Comparison of ENCODE assay signal across 8 mouse cellular contexts in the genomic region with DNA sequence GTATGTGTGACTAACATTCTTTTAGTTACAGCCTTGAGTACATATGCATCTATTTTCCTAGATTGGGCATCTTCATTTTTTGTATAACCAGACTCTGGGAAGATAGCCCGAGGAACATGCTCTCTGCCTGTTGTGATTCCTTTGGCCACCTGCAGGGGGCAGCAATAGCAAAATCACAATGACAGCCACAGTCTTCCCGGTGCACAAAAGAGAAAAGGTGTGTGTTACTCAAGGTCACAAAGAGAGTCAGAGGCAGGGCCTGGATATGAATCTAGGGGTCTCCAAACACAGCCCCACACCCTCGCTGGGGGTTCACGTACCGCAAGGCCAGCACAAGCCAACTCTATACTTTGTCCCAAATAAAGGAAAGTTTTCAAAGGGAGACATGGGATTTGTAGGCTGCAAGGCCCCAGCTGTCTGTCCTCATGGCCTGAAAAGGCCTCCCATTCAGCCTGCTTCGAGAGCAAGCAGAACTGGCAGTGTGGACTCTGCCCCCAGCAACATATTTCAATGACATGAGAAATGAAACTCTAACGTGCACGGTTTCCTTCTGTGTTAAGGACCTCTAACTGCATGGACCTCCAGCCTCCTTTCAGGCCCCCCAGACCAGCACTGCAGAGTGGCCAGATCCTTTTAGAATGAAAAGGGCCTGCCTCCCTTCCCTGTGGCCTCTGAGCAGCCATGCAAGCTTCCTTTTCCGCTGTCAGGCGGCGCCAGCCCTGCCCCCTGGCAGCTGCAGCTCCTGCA. TPM values are rescaled to one million over a fixed set of nuclear protein-coding genes. Genes with fewer than 3 reads are reported as not detected.
DNase-seq lines count a peak whose midpoint lies in the region; ATAC-seq and TF ChIP-seq lines count a peak whose summit lies in the region.

No protein-coding gene starts in this region.

- ATAC-seq in hindbrain, embryonic 13.5 days (ENCODE audit: low FRiP score): peak; percentile 53; the same call in 1 of the 2 replicates
- ATAC-seq in midbrain, embryonic 15.5 days (replicated peaks): peak; percentile 58

- no peak overlapping the region for H3K4me3 ChIP-seq in heart, adult 2 months
- H3K4me3 ChIP-seq in bone marrow macrophage, adult 2 months (ENCODE audit: insufficient read depth, low read length): no peak overlapping the region
- H3K4me3 ChIP-seq in forebrain, embryonic 10.5 days: no peak overlapping the region
- H3K4me3 ChIP-seq in hindbrain, embryonic 13.5 days: no peak overlapping the region
- H3K4me3 ChIP-seq in midbrain, embryonic 15.5 days: no peak overlapping the region

- DNase-seq in heart, adult 2 months: peak; percentile 32 to 63
- no peak for DNase-seq in heart, adult 11 months
- DNase-seq in forebrain, embryonic 10.5 days (ENCODE audit: extremely low spot score, low spot score): peak; percentile 63
- DNase-seq in left cerebral cortex, postnatal 36 days (ENCODE audit: low spot score in 2 of 2): peak; percentile 32 to 43
- peak; percentile 31 to 37 for DNase-seq in spleen, postnatal 14 days (ENCODE audit: low spot score in 2 of 2)

- peak; percentile 94 for TF ChIP-seq CTCF in heart, adult 2 months (IDR thresholded peaks at IDR 0.05)
- TF ChIP-seq CTCF in bone marrow macrophage, adult 2 months (IDR thresholded peaks at IDR 0.05; ENCODE audit: low read depth, low read length): peak; percentile 95

- no peak overlapping the region for H3K9ac ChIP-seq in heart, adult 2 months (ENCODE audit: low read depth, low read length)
- H3K9ac ChIP-seq in hindbrain, embryonic 13.5 days: peak overlapping the region; percentile 55; the same call in 1 of the 2 replicates
- no peak overlapping the region for H3K9ac ChIP-seq in midbrain, embryonic 15.5 days

- H3K4me1 ChIP-seq in heart, adult 2 months (ENCODE audit: control insufficient read depth, insufficient read depth, low read length): no peaks in the 10 kb centered on the region
- peaks cover under 1% of the 10 kb centered on the region; the same call in 1 of the 2 replicates for H3K4me1 ChIP-seq in bone marrow macrophage, adult 2 months (ENCODE audit: control insufficient read depth, insufficient read depth, low read length)
- peaks cover 48% of the 10 kb centered on the region for H3K4me1 ChIP-seq in forebrain, embryonic 10.5 days
- peaks cover 32% of the 10 kb centered on the region for H3K4me1 ChIP-seq in hindbrain, embryonic 13.5 days (replicated peaks)
- H3K4me1 ChIP-seq in midbrain, embryonic 15.5 days: peaks cover 6% of the 10 kb centered on the region

- intact Hi-C loops in heart, adult 2 months (cut with DNase I): no loop called here
- intact Hi-C loops in left cerebral cortex, postnatal 36 days (cut with DNase I): no loop called here

- no peaks in the 10 kb centered on the region for H3K9me3 ChIP-seq in forebrain, embryonic 10.5 days
- no peaks in the 10 kb centered on the region for H3K9me3 ChIP-seq in hindbrain, embryonic 13.5 days
- H3K9me3 ChIP-seq in midbrain, embryonic 15.5 days: no peaks in the 10 kb centered on the region

- no peaks in the 10 kb centered on the region for H3K36me3 ChIP-seq in heart, adult 2 months (ENCODE audit: control insufficient read depth, insufficient read depth, low read length)
- no peaks in the 10 kb centered on the region; the same call in 1 of the 2 replicates for H3K36me3 ChIP-seq in forebrain, embryonic 10.5 days (replicated peaks)
- no peaks in the 10 kb centered on the region for H3K36me3 ChIP-seq in hindbrain, embryonic 13.5 days
- H3K36me3 ChIP-seq in midbrain, embryonic 15.5 days (replicated peaks): no peaks in the 10 kb centered on the region

- 52% methylated on average over 11 of the region's 11 CpGs for WGBS in heart, adult 2 months
- 38% methylated on average over 11 of the region's 11 CpGs for WGBS in forebrain, embryonic 10.5 days
- WGBS in hindbrain, embryonic 13.5 days: 23% methylated on average over 11 of the region's 11 CpGs
- WGBS in midbrain, embryonic 15.5 days: 27% methylated on average over 11 of the region's 11 CpGs

- no peaks in the 10 kb centered on the region; the same call in 1 of the 2 replicates for H3K79me2 ChIP-seq in heart, adult 2 months (replicated peaks; ENCODE audit: control insufficient read depth, insufficient read depth, low read length)

- no peaks in the 10 kb centered on the region for H3K27me3 ChIP-seq in heart, adult 2 months (ENCODE audit: control insufficient read depth, insufficient read depth, low read length)
- H3K27me3 ChIP-seq in forebrain, embryonic 10.5 days (ENCODE audit: poor library complexity, severe bottlenecking): no peaks in the 10 kb centered on the region
- H3K27me3 ChIP-seq in hindbrain, embryonic 13.5 days: no peaks in the 10 kb centered on the region
- no peaks in the 10 kb centered on the region for H3K27me3 ChIP-seq in midbrain, embryonic 15.5 days (replicated peaks)

- TF ChIP-seq EP300 in heart, adult 2 months (IDR thresholded peaks at IDR 0.05; ENCODE audit: insufficient read depth, low read depth, low read length): 0 out of 2 replicates have a peak, but pooled peaks have one; percentile 23

- no peak for TF ChIP-seq POLR2A in heart, adult 2 months (IDR thresholded peaks at IDR 0.05; ENCODE audit: insufficient read depth, low read depth, low read length)
- no peak for TF ChIP-seq POLR2A in bone marrow macrophage, adult 2 months (IDR thresholded peaks at IDR 0.05; ENCODE audit: borderline replicate concordance, low read depth, low read length)

- H3K4me2 ChIP-seq in hindbrain, embryonic 13.5 days: no peak overlapping the region
- no peak overlapping the region for H3K4me2 ChIP-seq in midbrain, embryonic 15.5 days

- H3K27ac ChIP-seq in heart, adult 2 months: no peak overlapping the region
- H3K27ac ChIP-seq in bone marrow macrophage, adult 2 months (ENCODE audit: insufficient read depth, low read depth, low read length): no peak overlapping the region
- peak overlapping the region; percentile 75 for H3K27ac ChIP-seq in forebrain, embryonic 10.5 days
- H3K27ac ChIP-seq in hindbrain, embryonic 13.5 days: 0 out of 2 replicates have a peak overlapping the region, but pooled peaks have one; percentile 30
- no peak overlapping the region for H3K27ac ChIP-seq in midbrain, embryonic 15.5 days

RNA-seq across cellular contexts. Expression of gene Whrn, which starts 15.5 kb away (rescaled TPM):
- 10 to 100 TPM; 29.9 to 31.4 TPM for total RNA-seq in heart, adult 2 months (2021)
- 33.9 and 44.7 TPM in 2 replicates for polyA plus RNA-seq in heart, adult 2 months (2012; rRNA removed)
- polyA plus RNA-seq in bone marrow macrophage, adult 2 months (2012; ENCODE audit: insufficient read depth, insufficient read length, missing spikeins): 0.29 TPM in 1 of 2 replicates, not detected in the other
- polyA plus RNA-seq in forebrain, embryonic 10.5 days (2016; fragmentation: Nextera tagmentation; extraction: Ambion mirVana): 4.6 and 5.1 TPM in 2 replicates
- polyA plus RNA-seq in hindbrain, embryonic 13.5 days (2015; fragmentation: Nextera tagmentation; extraction: Ambion mirVana): 5.3 and 5.6 TPM in 2 replicates
- 10 to 100 TPM; 41.5 to 50.6 TPM for total RNA-seq in left cerebral cortex, postnatal 36 days (2021)
- polyA plus RNA-seq in midbrain, embryonic 15.5 days (2015; fragmentation: Nextera tagmentation; extraction: Ambion mirVana): 6.5 and 7.5 TPM in 2 replicates

Comparison
In these comparisons a context has a peak if more than half of its experiments do, and no peak if none do; other contexts are left out.
1. H3K27ac ChIP-seq: peak in forebrain, embryonic 10.5 days (single experiment) and hindbrain, embryonic 13.5 days (single experiment); none in heart, adult 2 months (single experiment), bone marrow macrophage, adult 2 months (single experiment) and midbrain, embryonic 15.5 days (single experiment).